Mouse (Mus musculus) right cerebral cortex, postnatal 25 days (tissue): ENCODE data around the gene Kif23.

Experiments
- DNase-seq: peaks from one replicate; pipeline ENCODE4 v3.0.0; 2022

Kif23 gene

DNA sequence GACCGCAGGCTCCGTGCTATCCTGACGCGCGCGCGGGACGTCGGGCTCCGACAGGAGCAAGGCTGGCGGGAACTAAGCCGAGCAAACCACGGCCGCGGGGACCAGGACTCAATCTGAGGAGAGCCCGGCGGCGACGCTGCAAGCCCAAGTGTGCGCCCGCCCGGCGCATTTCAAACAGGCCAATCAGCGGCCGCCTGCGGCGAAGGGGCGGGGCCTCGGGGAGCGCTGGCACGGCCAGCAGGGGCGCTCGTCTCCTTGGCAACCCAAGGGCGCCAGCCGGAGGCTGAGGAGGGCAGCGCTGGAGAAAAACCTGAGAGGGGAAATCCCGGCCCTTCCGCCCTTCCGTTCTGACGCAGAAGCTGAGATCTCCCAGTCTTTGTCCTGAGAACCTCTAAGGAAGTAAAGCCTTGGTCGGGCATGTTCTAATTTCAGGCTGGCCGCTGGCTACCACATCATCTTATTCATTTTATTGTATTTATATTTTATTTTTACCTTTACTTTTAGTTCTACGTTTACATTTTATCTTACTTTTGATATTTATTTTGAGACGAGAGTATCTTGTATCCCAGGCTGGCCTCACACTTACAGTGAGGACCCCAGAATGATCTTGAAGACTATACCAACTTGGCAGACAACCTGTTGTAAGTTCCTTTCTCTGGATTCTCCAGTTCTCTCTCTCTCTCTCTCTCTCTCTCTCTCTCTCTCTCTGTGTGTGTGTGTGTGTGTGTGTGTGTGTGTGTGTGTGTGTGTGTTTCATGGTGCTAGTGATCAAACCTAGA is at the start of gene Kif23:
Gene Kif23 (minus strand): TSS at position 152 of the 779 bp plus-strand sequence.
- DNase-seq = peak; percentile 95

DNA sequence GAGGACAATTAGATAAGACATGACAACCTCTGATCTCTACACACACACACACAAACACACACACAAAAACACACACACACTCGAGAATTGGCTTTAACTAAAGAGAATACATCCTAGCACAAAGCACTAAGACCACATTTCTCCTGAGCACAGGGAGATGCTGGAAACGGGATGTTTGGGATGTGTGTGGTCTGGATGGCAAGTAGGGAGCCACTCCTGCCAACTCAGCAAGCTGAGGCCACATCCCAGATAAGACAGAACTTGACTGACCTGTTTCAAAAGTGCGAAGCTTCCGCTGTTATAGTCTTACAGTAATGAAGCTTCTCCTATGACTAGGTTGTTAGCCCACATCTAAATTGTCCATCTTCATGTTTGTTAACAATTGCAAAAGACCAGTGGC is 44.6 kb upstream of the Kif23 start:
- no peak for DNase-seq

DNA sequence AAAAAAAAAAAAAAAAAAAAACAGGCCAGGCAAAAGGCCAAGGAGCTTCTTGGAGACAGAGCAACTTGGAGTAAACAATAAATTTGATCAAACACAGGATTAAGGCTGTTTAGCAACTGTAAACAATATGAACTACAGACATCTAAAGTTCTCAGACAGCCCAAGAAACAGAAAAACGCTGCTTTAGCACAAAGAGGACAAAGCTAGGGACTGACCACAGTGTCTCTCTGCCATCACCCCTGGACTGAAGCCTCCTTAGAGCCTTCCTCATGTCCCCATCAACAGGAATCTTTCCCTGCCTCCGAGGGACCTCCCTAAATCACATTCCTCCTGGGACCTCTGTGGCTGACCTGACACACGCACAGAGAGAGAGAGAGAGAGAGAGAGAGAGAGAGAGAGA is 44.2 kb upstream of the Kif23 start:
- no peak for DNase-seq

DNA sequence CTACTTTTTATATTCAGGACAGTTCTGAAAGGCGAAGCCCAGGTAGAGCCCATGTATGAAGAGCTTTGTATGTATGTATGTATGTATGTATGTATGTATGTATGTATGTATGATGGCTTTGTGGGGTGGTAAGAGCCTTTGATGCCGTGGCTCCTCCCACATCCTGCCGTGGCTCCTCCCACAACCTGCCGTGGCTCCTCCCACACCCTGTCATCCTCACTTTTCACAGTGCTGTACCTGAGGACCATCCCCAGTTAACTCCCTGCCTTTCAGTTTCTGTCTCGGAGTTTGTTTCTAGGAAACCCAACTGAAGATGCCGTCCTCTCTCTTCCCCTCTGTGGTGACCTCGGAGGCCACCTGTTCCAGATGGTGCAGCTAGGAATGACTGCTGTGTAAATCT is 39.5 kb upstream of the Kif23 start:
- DNase-seq = no peak

DNA sequence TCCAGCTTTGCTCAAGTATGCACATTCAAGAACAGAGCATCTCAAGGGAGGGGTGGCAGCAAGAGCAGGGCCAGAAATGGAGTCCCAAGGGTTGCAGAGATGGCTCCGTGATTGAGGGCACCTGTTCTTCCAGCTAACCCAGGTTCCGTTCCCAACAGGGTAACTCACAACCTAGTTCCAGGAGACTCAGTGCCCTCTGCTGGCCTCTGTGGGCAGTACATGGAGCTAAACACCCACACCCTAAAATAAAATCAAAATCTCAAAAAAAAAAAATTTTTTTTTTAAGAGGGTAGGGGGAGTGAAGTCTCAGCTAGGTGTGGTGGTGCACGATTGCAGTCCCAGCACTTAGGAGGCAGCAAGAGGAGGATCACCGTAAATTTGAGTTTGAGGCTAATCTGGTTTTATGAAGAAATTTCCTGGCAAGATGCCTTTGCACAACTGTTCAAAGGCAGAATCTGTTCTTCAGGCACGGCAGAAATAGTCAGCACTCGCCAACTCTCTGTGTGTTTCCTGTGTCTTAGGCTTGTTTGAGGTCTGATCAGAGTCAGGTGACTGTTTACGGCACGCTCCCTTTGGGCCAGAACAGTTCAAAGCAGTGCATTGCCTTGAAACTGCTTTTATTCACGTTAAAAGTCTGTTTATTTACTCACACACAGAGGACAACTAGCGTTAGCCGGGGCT is 38.7 kb upstream of the Kif23 start:
- DNase-seq = peak; percentile 23

DNA sequence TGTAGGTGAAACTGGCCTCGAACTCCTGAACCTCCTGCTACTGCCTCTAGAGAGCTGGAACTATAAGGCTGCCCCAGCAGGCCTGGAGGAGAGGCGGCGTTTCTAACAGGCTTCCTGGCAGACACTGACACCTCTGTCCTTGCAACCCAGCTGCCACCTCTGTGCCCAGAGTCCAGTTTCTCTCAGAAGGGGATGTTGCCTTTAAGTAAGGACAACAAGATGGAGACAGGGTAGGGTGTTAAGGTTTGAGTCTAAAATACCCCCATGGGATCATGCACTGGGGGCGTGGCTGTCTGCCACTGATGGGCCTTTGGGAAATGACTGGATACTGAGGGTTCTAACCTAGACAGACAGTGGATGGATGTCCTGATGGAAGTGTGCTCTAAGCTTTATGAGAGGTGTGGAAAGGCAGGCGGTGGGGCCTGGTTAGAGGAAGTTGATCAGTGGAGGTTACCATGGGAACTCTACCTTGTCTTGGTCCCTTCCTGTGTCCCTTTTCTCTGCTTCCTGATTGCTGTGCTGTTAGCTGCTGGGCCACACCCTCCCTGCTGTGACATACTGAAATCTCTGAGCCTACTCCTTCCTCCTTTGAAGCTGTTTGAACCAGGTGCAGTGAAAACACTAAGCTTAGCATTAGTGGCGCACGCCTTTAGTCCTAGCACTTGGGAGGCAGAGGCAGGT is 36.5 kb upstream of the Kif23 start:
- DNase-seq = no peak

DNA sequence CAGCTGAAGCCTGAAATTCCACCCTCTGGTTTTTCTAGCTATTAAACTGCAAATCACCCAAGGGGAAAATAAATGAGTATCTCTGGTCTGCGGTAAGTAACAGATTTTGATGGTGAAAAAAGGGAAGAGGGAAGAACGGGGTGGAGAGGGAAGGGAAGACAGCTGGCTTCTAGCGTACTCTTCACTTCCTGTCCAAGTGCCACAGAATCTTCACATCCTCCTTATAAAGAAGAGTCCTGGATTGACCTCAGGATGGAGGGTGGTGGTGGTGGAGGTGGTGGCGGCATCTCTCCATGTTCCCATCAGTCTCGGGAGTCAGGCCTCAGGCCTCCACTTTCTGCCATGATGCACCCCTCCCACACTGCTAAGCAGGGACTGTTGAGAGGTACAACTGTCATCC is 35.3 kb upstream of the Kif23 start:
- DNase-seq = no peak

DNA sequence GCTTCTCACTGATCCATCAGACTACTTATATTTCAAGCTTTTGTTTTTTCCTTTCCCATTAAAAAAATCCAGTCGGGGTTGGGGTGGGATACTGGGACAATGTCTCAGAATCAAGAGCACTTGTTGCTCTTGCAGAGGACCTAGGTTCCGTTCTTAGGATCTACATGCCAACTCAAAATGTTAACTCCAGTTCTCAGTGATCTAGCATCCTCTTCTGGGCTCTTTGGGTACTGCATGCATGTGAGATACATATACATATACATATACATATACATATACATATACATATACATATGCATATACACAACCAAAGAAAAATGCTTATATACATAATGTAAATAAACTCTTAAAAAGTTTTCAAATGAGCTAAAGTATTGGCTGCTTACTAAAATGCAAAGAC is 33.4 kb upstream of the Kif23 start:
- no peak for DNase-seq

DNA sequence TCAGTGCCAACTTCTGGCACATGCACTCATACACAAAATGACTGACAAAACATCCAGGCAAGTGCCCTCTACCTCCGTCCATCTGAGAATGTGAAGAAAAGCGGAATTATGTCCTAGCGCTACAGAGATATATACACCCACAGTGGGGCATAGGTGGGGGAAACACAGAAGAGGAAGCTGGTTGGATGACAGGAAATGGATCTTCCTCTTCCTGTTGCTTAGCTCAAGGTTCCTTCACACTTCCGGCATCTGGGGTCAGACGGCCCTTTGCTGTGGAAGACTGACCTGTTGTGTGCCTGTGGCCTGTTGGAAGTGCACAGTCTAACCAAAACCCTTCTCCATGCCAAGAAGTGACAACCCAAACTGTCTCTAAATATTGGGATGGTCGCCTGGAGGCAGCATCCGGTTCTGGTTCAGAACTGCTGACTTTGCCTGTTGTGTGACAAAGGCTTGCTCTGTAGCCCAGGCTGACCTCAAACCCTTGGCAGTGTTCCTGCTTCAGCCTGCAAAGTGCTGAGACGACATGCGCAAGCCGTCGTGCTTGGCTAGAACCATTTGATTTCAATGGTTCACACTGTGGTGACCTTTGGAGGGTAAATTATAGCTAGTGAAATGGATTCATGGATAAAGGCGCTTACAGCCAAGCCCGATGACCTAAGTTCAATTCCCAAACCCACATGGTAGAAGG is 30.8 kb upstream of the Kif23 start:
- DNase-seq = no peak

DNA sequence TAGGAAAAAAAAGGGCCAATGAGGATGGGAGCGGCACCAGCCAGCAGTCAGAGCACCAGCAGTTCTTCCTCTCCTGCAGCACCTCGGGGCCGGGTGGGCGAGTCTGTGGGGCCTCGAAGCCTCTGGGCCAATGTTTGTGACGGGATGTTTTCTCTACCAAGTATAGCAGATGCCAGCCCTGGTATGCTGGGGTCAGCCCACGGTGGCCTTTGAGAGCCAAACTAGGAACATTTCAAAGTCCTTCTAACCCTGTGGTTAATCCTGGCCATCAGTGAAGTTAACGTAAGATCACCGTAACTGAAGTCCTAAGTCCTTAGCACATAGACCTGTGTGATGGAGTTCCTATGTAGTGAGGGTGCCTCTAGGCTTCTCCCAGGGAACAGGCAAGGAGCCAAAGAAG is 25.5 kb upstream of the Kif23 start:
- no peak for DNase-seq

DNA sequence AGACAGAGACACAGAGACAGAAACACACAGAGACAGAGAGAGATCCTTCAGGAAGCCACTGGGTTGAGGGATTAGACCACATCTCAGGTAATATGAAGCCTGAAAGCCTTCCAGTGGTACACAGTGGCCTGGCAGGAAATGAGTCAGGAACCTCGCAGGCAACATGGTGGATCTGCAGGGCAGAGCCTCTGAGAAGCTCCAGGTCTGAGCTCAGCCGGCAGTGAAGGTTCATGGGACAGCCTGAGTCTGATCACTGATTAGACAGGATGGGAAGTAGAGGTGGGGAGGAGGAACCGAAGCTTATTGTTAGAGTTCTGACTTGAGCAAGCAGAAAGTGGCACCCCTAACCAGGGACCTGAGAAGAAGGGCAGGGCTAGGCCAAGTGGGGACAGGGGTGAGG is 24.5 kb upstream of the Kif23 start:
- no peak for DNase-seq

DNA sequence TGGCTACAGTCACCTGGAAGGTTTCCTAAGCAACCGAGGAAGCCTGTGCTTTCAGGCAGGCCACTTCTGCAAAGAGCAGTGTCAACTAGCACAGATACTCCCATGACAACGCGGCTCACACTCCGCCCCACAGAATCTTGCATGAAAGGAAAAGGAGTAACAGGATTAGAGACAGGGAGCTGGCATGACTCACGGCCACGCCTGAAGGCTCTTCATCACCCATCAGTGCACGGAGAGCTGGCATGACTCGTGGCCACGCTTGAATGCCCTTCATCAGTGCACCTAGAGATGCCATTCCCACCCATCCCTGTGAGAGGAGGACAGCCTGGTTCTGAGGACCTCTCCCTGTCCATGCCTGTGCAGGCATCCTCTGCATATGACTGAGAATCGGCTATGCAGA is 20.8 kb upstream of the Kif23 start:
- DNase-seq = peak; percentile 33

DNA sequence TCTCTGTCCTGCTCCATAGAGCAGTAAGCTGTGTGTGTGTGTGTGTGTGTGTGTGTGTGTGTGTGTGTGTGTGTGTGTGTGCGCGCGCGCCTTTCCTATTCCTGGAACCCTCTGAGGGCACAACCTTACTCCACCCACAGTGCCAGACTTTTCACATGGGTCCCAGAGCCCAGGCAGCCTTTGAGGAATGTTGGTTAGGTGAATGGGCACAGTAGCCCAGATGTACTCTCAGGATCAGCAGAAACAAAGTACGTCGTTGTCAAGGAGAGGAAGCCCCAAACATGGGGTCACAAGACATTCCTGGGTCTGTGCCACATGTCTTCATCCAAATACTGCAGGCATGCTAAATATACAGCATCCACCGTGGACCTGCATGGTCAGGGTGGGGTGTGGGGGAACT is 19.4 kb upstream of the Kif23 start:
- DNase-seq = no peak

DNA sequence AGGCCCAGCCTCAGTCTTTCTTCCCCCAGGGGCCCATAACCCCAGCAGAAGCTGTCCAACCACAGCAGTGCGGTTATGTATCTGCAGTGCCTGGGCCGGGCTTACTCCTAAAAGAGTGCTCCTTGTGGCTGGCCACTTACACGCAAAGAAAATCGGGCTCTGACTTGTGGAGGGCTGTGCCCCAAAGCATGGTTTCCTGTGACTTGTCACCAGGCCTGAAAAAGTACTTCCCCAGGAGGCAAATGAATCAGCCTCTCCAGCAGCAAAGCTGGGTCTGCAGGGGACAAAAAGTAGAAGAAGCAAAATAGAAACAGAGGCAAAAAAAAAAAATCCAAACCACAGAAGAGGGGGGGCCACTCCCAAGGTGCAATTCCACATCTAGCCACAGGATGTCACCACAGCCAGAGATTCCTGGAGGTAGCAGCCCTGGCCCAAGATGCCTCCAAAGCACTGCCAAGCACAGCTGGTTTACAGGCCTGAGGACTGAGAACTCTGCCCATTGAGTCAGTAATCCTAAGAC is 18.9 kb upstream of the Kif23 start:
- peak; percentile 73 for DNase-seq

DNA sequence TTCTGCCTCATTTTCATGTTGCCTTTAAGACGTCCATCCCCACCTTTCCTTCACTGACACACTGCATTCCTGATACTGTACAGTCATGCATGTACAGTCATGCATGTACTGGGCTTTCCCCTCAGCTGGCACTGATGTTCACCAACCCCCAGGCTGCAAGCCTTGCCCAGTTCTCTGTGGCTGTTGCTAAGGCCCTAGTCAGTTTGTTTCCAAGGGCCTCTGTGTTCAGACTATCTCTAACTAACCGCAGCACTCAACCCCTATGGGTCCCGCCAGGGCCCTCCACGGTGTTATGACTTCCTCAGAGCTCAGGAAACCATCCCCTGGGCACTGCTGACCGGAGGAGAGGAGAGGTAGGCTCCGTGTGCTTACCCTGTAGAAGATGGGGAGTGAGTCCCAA is 16.8 kb upstream of the Kif23 start:
- no peak for DNase-seq

DNA sequence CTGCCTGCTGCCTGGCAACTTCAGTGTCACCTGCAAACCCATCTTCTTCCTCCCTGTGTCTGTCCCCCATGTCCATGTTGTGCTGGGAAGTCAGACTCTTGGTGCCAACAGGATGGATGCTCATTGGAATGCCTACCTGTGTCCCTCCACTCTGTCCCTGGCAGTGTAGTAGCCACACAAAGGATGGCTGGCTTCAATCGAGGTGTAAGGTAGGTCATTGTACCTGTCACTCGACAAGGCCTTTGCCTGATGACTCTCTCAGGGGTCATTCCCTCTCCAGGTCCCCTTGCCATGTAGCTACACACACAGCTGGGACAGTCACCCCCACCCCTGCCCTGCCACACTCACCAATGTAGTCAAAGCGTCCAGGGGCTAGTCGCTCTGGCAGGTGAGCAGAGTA is 14.6 kb upstream of the Kif23 start:
- DNase-seq = no peak

DNA sequence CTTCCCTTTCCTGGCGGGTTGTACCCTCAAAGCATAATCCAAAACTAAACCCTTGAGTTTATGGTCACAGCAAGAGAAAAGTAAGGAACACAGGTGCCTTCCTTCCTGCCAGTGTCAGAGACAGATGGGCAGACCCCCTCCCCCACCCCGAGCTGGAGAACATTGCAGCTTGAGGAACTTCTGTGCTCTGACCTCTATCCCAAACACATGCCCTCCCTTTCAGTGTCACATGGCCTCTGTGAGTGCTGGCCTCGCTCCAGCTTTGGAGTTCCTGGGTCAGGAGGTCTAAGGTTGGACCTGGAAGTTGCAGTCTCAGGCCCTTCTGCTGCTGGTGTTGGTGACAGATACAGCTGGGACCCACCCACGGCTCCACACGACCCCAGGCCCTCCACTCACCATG is 14.2 kb upstream of the Kif23 start:
- DNase-seq = no peak

DNA sequence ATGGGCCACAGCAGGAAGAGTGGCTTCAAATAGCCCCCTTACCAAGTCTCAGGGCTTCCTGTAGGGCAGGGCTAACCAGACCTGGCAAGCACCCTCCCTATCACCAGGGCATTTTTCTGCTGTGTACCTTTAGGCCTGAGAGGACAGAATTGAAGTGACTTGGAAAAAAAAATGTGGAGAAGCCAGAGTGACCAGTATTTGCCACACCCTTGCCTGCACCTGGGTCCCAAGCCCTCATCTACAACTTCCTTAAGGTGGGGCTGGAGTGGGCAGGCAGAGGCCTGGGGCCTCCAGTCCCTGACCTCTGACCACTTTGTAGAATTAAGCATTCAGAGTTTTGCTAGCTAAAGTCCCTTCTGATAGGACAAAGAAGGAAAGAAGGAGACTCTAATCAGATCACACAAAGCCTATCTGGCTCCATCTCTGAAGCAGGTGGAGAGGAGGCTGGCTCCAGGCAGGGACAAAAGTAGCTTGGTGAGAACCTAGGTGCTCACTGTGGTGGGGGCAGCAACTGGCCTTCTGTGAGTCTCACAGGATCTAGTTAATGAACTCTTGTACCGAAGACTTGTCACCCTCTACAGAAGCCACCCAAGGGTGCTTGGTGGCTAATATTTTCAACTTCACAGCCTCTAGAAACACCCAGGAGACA is 13.5 kb upstream of the Kif23 start:
- DNase-seq = no peak

DNA sequence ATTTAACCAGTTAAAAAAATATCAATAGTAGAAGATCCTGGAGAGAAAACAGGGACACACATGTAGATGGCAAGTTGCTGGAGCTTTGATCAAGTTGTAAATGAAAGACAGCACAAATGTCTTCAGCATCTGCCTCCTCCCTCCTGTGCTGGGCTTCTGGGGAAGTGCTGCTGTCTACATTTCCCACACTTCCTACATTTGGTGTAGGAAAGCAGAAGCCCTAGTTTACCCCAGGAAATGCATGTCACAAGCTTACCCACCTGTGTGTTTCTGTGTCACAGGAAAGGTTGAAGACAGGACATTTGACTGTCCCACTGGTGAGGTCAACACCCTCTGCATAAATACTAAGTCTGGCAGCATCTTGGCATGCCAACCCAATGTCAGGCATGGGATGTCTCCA is 8.1 kb upstream of the Kif23 start:
- DNase-seq = no peak

DNA sequence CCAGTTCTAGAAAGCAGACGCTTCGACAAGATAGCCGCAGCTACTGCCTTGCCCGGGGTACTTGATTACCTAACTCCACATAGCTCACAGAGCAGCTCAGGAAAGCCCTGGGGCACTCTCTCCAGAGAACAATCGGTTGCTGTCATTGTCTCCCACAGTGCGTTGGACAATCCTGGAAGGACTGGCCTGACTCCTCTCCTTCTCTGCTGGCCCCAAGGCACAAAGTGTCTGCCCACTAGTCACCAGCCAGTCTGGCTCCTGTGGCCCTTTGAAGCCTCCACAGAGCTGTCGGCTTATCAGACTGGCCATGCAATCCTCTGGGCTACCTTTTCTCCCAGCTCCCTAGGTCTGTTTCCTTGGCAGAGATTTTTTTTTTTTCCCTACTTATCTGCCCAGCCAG is 5.7 kb upstream of the Kif23 start:
- DNase-seq = no peak

DNA sequence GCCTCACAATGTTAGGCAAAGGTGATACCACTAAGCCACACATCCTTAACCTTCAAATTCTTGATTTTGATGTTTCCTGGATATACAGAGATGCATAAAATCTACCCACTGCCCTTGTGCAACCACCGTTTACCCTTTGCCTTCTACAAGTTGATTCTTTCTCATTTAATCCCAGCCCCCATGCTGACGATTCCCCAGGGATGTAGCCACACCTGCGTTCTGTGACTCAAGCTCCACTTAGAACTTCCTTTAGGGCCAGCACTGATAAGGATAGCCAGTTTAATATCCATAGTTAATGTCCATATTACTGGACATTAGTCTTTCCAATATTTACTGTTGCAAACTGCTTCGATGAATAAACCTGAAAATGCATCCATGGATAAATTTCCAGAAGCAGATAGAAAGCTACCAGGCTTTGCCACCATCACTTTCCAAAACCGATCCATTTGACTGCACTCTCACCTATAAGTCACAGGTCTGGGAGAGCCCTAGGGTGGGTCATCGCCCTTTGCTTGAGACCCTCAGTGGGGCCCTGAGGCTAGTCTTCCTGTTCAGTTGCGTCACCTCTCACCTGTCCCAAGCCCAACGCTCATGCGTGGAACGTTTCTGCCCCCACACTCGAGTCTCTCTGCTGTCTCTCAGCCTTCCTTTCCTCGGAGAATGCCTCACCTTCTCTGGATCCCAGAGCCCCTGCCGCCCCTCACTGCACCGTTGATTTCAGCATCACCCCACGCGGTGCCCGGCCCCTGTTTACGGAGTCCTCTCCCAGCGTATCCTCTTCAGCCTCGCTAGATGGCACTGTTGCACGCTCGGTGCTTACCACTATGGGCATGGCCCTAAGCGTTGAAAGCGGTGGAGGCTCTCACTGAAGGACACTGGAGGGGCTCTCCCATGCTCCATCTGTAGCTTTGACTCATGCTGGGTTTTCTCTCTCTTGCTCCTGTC is 1.1 kb upstream of the Kif23 start:
- DNase-seq = peak; percentile 67
